Mouse (Mus musculus) heart, embryonic 12.5 days (tissue): ENCODE results near the gene Wwc2. TPM values are rescaled to one million over a fixed set of nuclear protein-coding genes. Genes with fewer than 3 reads are reported as not detected.

ENCODE experiments used
- ATAC-seq: fragments of 200-750 bp; cut with Nextera tagmentation; 2 replicates; pipeline ENCODE4 v1.8.0; 2017; ENCODE audit warnings: moderate TSS enrichment, moderate library complexity; ENCODE audit not compliant: insufficient number of reproducible peaks, low FRiP score
- H3K27ac ChIP-seq: fragments of 300-500 bp; sonication (generic); 2 replicates; pipeline ENCODE4 v1.5.1; 2016; ENCODE audit warnings: mild to moderate bottlenecking, moderate library complexity; ENCODE audit not compliant: poor library complexity, severe bottlenecking
- H3K27me3 ChIP-seq: fragments of 300-500 bp; sonication (generic); replicated peaks from 2 replicates; pipeline ENCODE4 v1.6.1; 2016; ENCODE audit warnings: mild to moderate bottlenecking, moderate library complexity
- H3K36me3 ChIP-seq: fragments of 300-500 bp; sonication (generic); 2 replicates; pipeline ENCODE4 v1.6.1; 2016; ENCODE audit warnings: mild to moderate bottlenecking, moderate library complexity
- H3K4me1 ChIP-seq: fragments of 300-500 bp; sonication (generic); replicated peaks from 2 replicates; pipeline ENCODE4 v1.6.1; 2016; ENCODE audit warnings: mild to moderate bottlenecking
- H3K4me2 ChIP-seq: fragments of 300-500 bp; sonication (generic); 2 replicates; pipeline ENCODE4 v1.6.1; 2016; ENCODE audit warnings: mild to moderate bottlenecking, moderate library complexity
- H3K4me3 ChIP-seq: fragments of 300-500 bp; sonication (generic); 2 replicates; pipeline ENCODE4 v1.5.1; 2016; ENCODE audit warnings: mild to moderate bottlenecking
- H3K9ac ChIP-seq: fragments of 300-500 bp; sonication (generic); 2 replicates; pipeline ENCODE4 v1.6.1; 2016; ENCODE audit warnings: mild to moderate bottlenecking, moderate library complexity
- H3K9me3 ChIP-seq: fragments of 300-500 bp; sonication (generic); replicated peaks from 2 replicates; pipeline ENCODE4 v1.6.1; 2016; ENCODE audit warnings: mild to moderate bottlenecking, moderate library complexity
- WGBS: fragments of 180-500 bp; shearing (Covaris S2); methylation state at CpG from one replicate; pipeline ENCODE4 v1.1.7; 2016; 5-methylcytosine and 5-hydroxymethylcytosine counted together
- polyA plus RNA-seq: library from polyadenylated mRNA; unstranded; fragments of >200 nt; fragmentation: Nextera tagmentation; extraction: Ambion mirVana; gene quantifications from 2 replicates; pipeline ENCODE4 v1.2.1, GENCODE M21; 2016

Wwc2 gene
- polyA plus RNA-seq, 1 experiment from 2014 or later: 22.1 TPM

GRCm38 (mm10) chr8:47904004-47904403, 86.7 kb downstream of the Wwc2 start:
- H3K4me1 ChIP-seq: peaks cover 23% of the 10 kb centered on the region
- H3K27ac ChIP-seq: no peak overlapping the region
- H3K4me3 ChIP-seq: no peak overlapping the region
- no peaks in the 10 kb centered on the region for H3K9me3 ChIP-seq
- no peaks in the 10 kb centered on the region for H3K27me3 ChIP-seq
- H3K36me3 ChIP-seq: peaks cover 12% of the 10 kb centered on the region
- WGBS: 67% methylated on average over 7 of the region's 7 CpGs
- no peak for ATAC-seq
- H3K4me2 ChIP-seq: no peak overlapping the region
- no peak overlapping the region for H3K9ac ChIP-seq

- WGBS: 84% methylated on average over 3 of the region's 3 CpGs
- peaks cover 18% of the 10 kb centered on the region for H3K36me3 ChIP-seq
- H3K4me1 ChIP-seq: peaks cover 19% of the 10 kb centered on the region
- H3K9me3 ChIP-seq: no peaks in the 10 kb centered on the region
- H3K27ac ChIP-seq: no peak overlapping the region
- H3K9ac ChIP-seq: no peak overlapping the region
- no peak overlapping the region for H3K4me2 ChIP-seq
- no peak for ATAC-seq
- no peak overlapping the region for H3K4me3 ChIP-seq
- H3K27me3 ChIP-seq: no peaks in the 10 kb centered on the region
Observed at GRCm38 (mm10) chr8:47902704-47903103, 88.0 kb downstream of the Wwc2 start.

- WGBS: 85% methylated on average over 9 of the region's 9 CpGs
- peaks cover 26% of the 10 kb centered on the region for H3K36me3 ChIP-seq
- no peak for ATAC-seq
Observed at GRCm38 (mm10) chr8:47900361-47900760, 90.4 kb downstream of the Wwc2 start.

GRCm38 (mm10) chr8:47899891-47900290, 90.8 kb downstream of the Wwc2 start:
- H3K36me3 ChIP-seq: peaks cover 30% of the 10 kb centered on the region
- H3K4me3 ChIP-seq: no peak overlapping the region
- peaks cover 4% of the 10 kb centered on the region for H3K4me1 ChIP-seq
- no peak overlapping the region for H3K27ac ChIP-seq
- H3K9ac ChIP-seq: no peak overlapping the region
- H3K9me3 ChIP-seq: no peaks in the 10 kb centered on the region
- no peaks in the 10 kb centered on the region for H3K27me3 ChIP-seq
- no peak overlapping the region for H3K4me2 ChIP-seq
- WGBS: 93% methylated on average over 3 of the region's 3 CpGs
- no peak for ATAC-seq

More at GRCm38 (mm10) chr8:47900361-47900760, 90.4 kb downstream of the Wwc2 start:
- H3K9ac ChIP-seq: no peak overlapping the region
- H3K4me2 ChIP-seq: no peak overlapping the region
- peaks cover 4% of the 10 kb centered on the region for H3K4me1 ChIP-seq
- H3K9me3 ChIP-seq: no peaks in the 10 kb centered on the region
- H3K4me3 ChIP-seq: no peak overlapping the region
- no peaks in the 10 kb centered on the region for H3K27me3 ChIP-seq
- no peak overlapping the region for H3K27ac ChIP-seq

GRCm38 (mm10) chr8:47892419-47892818, 98.3 kb downstream of the Wwc2 start:
- no peaks in the 10 kb centered on the region for H3K27me3 ChIP-seq
- H3K9ac ChIP-seq: no peak overlapping the region
- H3K4me3 ChIP-seq: no peak overlapping the region
- 95% methylated on average over 3 of the region's 3 CpGs for WGBS
- H3K36me3 ChIP-seq: peaks cover 22% of the 10 kb centered on the region
- no peak overlapping the region for H3K27ac ChIP-seq
- no peak for ATAC-seq
- H3K4me1 ChIP-seq: peaks cover 44% of the 10 kb centered on the region
- H3K4me2 ChIP-seq: no peak overlapping the region
- H3K9me3 ChIP-seq: no peaks in the 10 kb centered on the region

GRCm38 (mm10) chr8:47891641-47892040, 99.1 kb downstream of the Wwc2 start:
- 54% methylated on average over 13 of the region's 13 CpGs for WGBS
- H3K27me3 ChIP-seq: no peaks in the 10 kb centered on the region
- peaks cover 22% of the 10 kb centered on the region for H3K36me3 ChIP-seq
- no peak overlapping the region for H3K9ac ChIP-seq
- no peak overlapping the region for H3K27ac ChIP-seq
- no peaks in the 10 kb centered on the region for H3K9me3 ChIP-seq
- ATAC-seq: no peak
- no peak overlapping the region for H3K4me2 ChIP-seq
- H3K4me3 ChIP-seq: no peak overlapping the region
- peaks cover 49% of the 10 kb centered on the region for H3K4me1 ChIP-seq

- ATAC-seq: no peak
- 77% methylated on average over 13 of the region's 13 CpGs for WGBS
- peaks cover 55% of the 10 kb centered on the region for H3K4me1 ChIP-seq
- H3K27me3 ChIP-seq: no peaks in the 10 kb centered on the region
- H3K4me2 ChIP-seq: no peak overlapping the region
- H3K27ac ChIP-seq: no peak overlapping the region
- H3K9ac ChIP-seq: no peak overlapping the region
- H3K9me3 ChIP-seq: no peaks in the 10 kb centered on the region
- no peak overlapping the region for H3K4me3 ChIP-seq
- peaks cover 15% of the 10 kb centered on the region for H3K36me3 ChIP-seq
Observed at GRCm38 (mm10) chr8:47890814-47891210, 99.9 kb downstream of the Wwc2 start.

- Histone ChIP-seq H3K36me3 (peaks cover 18% of the 10 kb centered on the region), H3K9ac (peak overlapping the region; percentile 37), H3K4me1 (peaks cover 55% of the 10 kb centered on the region), H3K9me3 (no peaks in the 10 kb centered on the region), H3K27ac (peak overlapping the region; percentile 13; the same call in 1 of the 2 replicates), H3K4me3 (no peak overlapping the region), H3K27me3 (no peaks in the 10 kb centered on the region), H3K4me2 (peak overlapping the region; percentile 58)
- ATAC-seq: 0 out of 2 replicates have a peak, but pooled peaks have one; percentile 19
- 42% methylated on average over 23 of the region's 23 CpGs for WGBS
Observed at GRCm38 (mm10) chr8:47889936-47890813, 100.5 kb downstream of the Wwc2 start.

GRCm38 (mm10) chr8:47888841-47889570, 101.7 kb downstream of the Wwc2 start:
- Histone ChIP-seq H3K36me3 (peaks cover 17% of the 10 kb centered on the region), H3K27me3 (no peaks in the 10 kb centered on the region), H3K9ac (no peak overlapping the region), H3K9me3 (no peaks in the 10 kb centered on the region), H3K4me2 (no peak overlapping the region), H3K4me3 (no peak overlapping the region), H3K4me1 (peaks cover 58% of the 10 kb centered on the region), H3K27ac (no peak overlapping the region)
- WGBS: 50% methylated on average over 11 of the region's 11 CpGs
- 0 out of 2 replicates have a peak, but pooled peaks have one; percentile 15 for ATAC-seq

GRCm38 (mm10) chr8:47884306-47884705, 106.4 kb downstream of the Wwc2 start:
- Histone ChIP-seq H3K27me3 (no peaks in the 10 kb centered on the region), H3K27ac (no peak overlapping the region), H3K4me2 (no peak overlapping the region), H3K4me1 (peaks cover 54% of the 10 kb centered on the region), H3K9me3 (no peaks in the 10 kb centered on the region), H3K4me3 (no peak overlapping the region), H3K9ac (no peak overlapping the region), H3K36me3 (peaks cover 42% of the 10 kb centered on the region)
- WGBS: 82% methylated on average over 5 of the region's 5 CpGs
- no peak for ATAC-seq

GRCm38 (mm10) chr8:47883739-47884138, 107.0 kb downstream of the Wwc2 start:
- H3K4me1 ChIP-seq: peaks cover 53% of the 10 kb centered on the region
- H3K9ac ChIP-seq: no peak overlapping the region
- WGBS: 72% methylated on average over 8 of the region's 8 CpGs
- peaks cover 46% of the 10 kb centered on the region for H3K36me3 ChIP-seq
- H3K4me2 ChIP-seq: no peak overlapping the region
- no peak for ATAC-seq
- H3K9me3 ChIP-seq: no peaks in the 10 kb centered on the region
- no peaks in the 10 kb centered on the region for H3K27me3 ChIP-seq
- H3K27ac ChIP-seq: no peak overlapping the region
- no peak overlapping the region for H3K4me3 ChIP-seq
